Mouse (Mus musculus): ENCODE results near the gene Prmt7.

GRCm38 (mm10) chr8:106210035-106210731 is 553 bp upstream of the Prmt7 start:
- TF ChIP-seq CTCF (IDR thresholded peaks at IDR 0.05; ENCODE audit: low read depth, low read length) (no peak), POLR2A (IDR thresholded peaks at IDR 0.05; ENCODE audit: extremely low read depth, insufficient read depth, low read length) (no peak)
